Mouse (Mus musculus) kidney, adult 2 months (tissue): Measurements from ENCODE around the gene Pdpk1.

Source experiments
- CTCF ChIP-seq: fragments of 200-500 bp; conservative IDR thresholded peaks from 2 replicates; pipeline ENCODE4 v1.5.1; 2011; ENCODE audit warnings: low read depth, mild to moderate bottlenecking, control low read depth, low read length, moderate library complexity, mixed read lengths; ENCODE audit not compliant: insufficient read depth, insufficient read length
- POLR2A ChIP-seq: fragments of 200-500 bp; IDR thresholded peaks from one replicate; pipeline ENCODE4 v1.6.1; 2011; ENCODE audit warnings: low read depth, low read length, control low read depth

DNA sequence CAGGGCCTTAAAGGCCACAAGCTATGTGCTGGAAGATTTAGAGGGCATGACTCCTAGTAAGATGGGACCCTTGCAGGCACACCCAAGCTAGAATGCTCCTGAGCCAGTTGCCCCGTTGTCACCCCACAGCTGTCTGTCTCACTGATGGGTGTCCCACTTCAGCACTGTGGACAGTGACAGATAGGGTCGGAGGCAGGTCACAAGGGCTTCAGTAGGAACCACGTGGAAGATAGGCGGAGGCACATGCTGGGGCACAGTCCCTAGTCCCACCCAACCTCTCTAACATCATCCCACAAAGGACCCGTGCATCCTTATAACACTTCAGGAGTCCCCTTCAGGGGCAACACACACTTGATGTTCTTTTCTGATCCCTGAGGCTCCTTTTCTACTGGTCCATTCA lies 104.7 kb downstream of the Pdpk1 start:
- no peak for TF ChIP-seq CTCF
- TF ChIP-seq POLR2A = no peak
